Mouse (Mus musculus): ENCODE results near the gene Igsf8.

- no peak for TF ChIP-seq CTCF (IDR thresholded peaks at IDR 0.05; ENCODE audit: low read depth, low read length)
- no peak for TF ChIP-seq GATA1 (IDR thresholded peaks at IDR 0.05; ENCODE audit: borderline replicate concordance, low read length)
- TF ChIP-seq POLR2AphosphoS5 (IDR thresholded peaks at IDR 0.05; ENCODE audit: insufficient replicate concordance, low read depth, low read length) = no peak
- no peak for TF ChIP-seq TAL1 (conservative IDR thresholded peaks at IDR 0.05; ENCODE audit: low read depth, low read length)
- no peak for TF ChIP-seq GATA2 (IDR thresholded peaks at IDR 0.05; ENCODE audit: borderline replicate concordance, low read depth, low read length)
These were observed 76.2 kb downstream of the Igsf8 start for GRCm38 (mm10) chr1:172337411-172338185.

All from G1E (cell line).